Mouse (Mus musculus): ENCODE measurements at regions not wholly inside any gene's neighbourhood (a gene's known extent, or its start where the extent isn't known, plus 50 kb on each side); places are given as distances from the start of the nearest gene placed in this dataset.

GRCm38 (mm10) chr13:57282816-57283215 lies 387.0 kb upstream of the Trpc7 start:
- no peak for DNase-seq (ENCODE audit: low spot score)

GRCm38 (mm10) chr13:57281941-57282710 lies 386.3 kb upstream of the Trpc7 start:
- DNase-seq (ENCODE audit: low spot score): no peak

GRCm38 (mm10) chr13:57281504-57281903 lies 385.7 kb upstream of the Trpc7 start:
- peak; percentile 60 for DNase-seq (ENCODE audit: low spot score)

- no peak for DNase-seq (ENCODE audit: low spot score)
Measured at GRCm38 (mm10) chr13:57278580-57278979, 382.8 kb upstream of the Trpc7 start.

GRCm38 (mm10) chr13:57277076-57277475 lies 381.3 kb upstream of the Trpc7 start:
- no peak for DNase-seq (ENCODE audit: low spot score)

GRCm38 (mm10) chr13:57275871-57276270 lies 380.1 kb upstream of the Trpc7 start:
- no peak for DNase-seq (ENCODE audit: low spot score)

GRCm38 (mm10) chr13:57273593-57273992 lies 377.8 kb upstream of the Trpc7 start:
- no peak for DNase-seq (ENCODE audit: low spot score)

GRCm38 (mm10) chr13:57269614-57270013 lies 373.8 kb upstream of the Trpc7 start:
- DNase-seq (ENCODE audit: low spot score): peak; percentile 32

GRCm38 (mm10) chr13:57259920-57260319 lies 364.1 kb upstream of the Trpc7 start:
- DNase-seq (ENCODE audit: low spot score): peak; percentile 85

GRCm38 (mm10) chr13:57259474-57259873 lies 363.7 kb upstream of the Trpc7 start:
- DNase-seq (ENCODE audit: low spot score): no peak

- peak; percentile 40 for DNase-seq (ENCODE audit: low spot score)
Measured at GRCm38 (mm10) chr13:57255920-57256319, 360.1 kb upstream of the Trpc7 start.

GRCm38 (mm10) chr13:57249851-57250250 lies 354.1 kb upstream of the Trpc7 start:
- no peak for DNase-seq (ENCODE audit: low spot score)

GRCm38 (mm10) chr13:57249401-57249800 lies 353.6 kb upstream of the Trpc7 start:
- DNase-seq (ENCODE audit: low spot score): peak; percentile 18

- no peak for DNase-seq (ENCODE audit: low spot score)
Measured at GRCm38 (mm10) chr13:57246238-57246963, 350.6 kb upstream of the Trpc7 start.

- no peak for DNase-seq (ENCODE audit: low spot score)
Measured at GRCm38 (mm10) chr13:57236917-57237316, 341.1 kb upstream of the Trpc7 start.

- no peak for DNase-seq (ENCODE audit: low spot score)
Measured at GRCm38 (mm10) chr13:57236211-57236610, 340.4 kb upstream of the Trpc7 start.

GRCm38 (mm10) chr13:57232906-57233305 lies 337.1 kb upstream of the Trpc7 start:
- no peak for DNase-seq (ENCODE audit: low spot score)

- DNase-seq (ENCODE audit: low spot score): no peak
Measured at GRCm38 (mm10) chr13:57231666-57232065, 335.9 kb upstream of the Trpc7 start.

- no peak for DNase-seq (ENCODE audit: low spot score)
Measured at GRCm38 (mm10) chr13:57230253-57230652, 334.5 kb upstream of the Trpc7 start.

- no peak for DNase-seq (ENCODE audit: low spot score)
Measured at GRCm38 (mm10) chr13:57221092-57221491, 325.3 kb upstream of the Trpc7 start.

- DNase-seq (ENCODE audit: low spot score): no peak
Measured at GRCm38 (mm10) chr13:57216161-57216560, 320.4 kb upstream of the Trpc7 start.

- DNase-seq (ENCODE audit: low spot score): no peak
Measured at GRCm38 (mm10) chr13:57212251-57212650, 316.5 kb upstream of the Trpc7 start.

GRCm38 (mm10) chr13:57191195-57191594 lies 295.4 kb upstream of the Trpc7 start:
- DNase-seq (ENCODE audit: low spot score): peak; percentile 13
